8 mouse cellular contexts compared by ENCODE assay signal in the genomic region with DNA sequence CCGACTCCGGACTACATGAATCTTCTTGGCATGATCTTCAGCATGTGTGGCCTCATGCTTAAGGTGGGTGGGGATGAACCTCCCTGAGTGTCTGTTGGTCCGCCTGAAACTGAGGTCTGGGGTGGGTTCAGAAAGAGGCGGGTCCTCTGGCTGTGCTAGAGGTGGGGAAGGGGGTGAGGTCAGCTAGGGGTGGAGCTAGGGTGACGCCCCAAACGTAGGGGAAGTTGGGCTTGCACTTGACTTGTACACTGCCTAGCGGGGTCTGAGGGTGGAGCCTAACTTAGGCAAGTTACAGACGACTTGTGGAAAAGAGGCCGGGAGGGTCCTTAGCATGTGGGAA. TPM values are rescaled to one million over a fixed set of nuclear protein-coding genes. Genes with fewer than 3 reads are reported as not detected.
DNase-seq lines count a peak whose midpoint lies in the region; ATAC-seq and TF ChIP-seq lines count a peak whose summit lies in the region.

A gene (minus strand): TSS at position 91 of the 340 bp plus-strand sequence.

- H3K9me3 ChIP-seq in embryonic facial prominence, embryonic 11.5 days (replicated peaks; ENCODE audit: control insufficient read depth, low read length): no peaks in the 10 kb centered on the region
- no peaks in the 10 kb centered on the region for H3K9me3 ChIP-seq in heart, embryonic 10.5 days

- peak within 1 kb of the TSS; percentile 80 for H3K4me3 ChIP-seq in spleen, adult 2 months (ENCODE audit: extremely low read depth, insufficient read depth, insufficient read length)
- peak within 1 kb of the TSS; percentile 90 for H3K4me3 ChIP-seq in embryonic facial prominence, embryonic 11.5 days (ENCODE audit: low read depth, low read length)
- peak within 1 kb of the TSS; percentile 90 for H3K4me3 ChIP-seq in heart, embryonic 10.5 days

- no peak for TF ChIP-seq POLR2A in spleen, adult 2 months (IDR thresholded peaks at IDR 0.05; ENCODE audit: low read depth, low read length)

- H3K36me3 ChIP-seq in spleen, adult 2 months (ENCODE audit: control insufficient read depth, insufficient read depth, low read length): peaks cover 7% of the 10 kb centered on the region; the same call in 1 of the 2 replicates
- H3K36me3 ChIP-seq in embryonic facial prominence, embryonic 11.5 days (replicated peaks; ENCODE audit: control insufficient read depth, insufficient read depth, low read depth, low read length): no peaks in the 10 kb centered on the region
- peaks cover 32% of the 10 kb centered on the region for H3K36me3 ChIP-seq in heart, embryonic 10.5 days

- peaks cover 25% of the 10 kb centered on the region; the same call in 1 of the 2 replicates for H3K4me1 ChIP-seq in spleen, adult 2 months (ENCODE audit: control insufficient read depth, insufficient read depth, insufficient read length)
- no peaks in the 10 kb centered on the region; the same call in 1 of the 2 replicates for H3K4me1 ChIP-seq in embryonic facial prominence, embryonic 11.5 days (ENCODE audit: control insufficient read depth, insufficient read depth, low read length)
- peaks cover 36% of the 10 kb centered on the region for H3K4me1 ChIP-seq in heart, embryonic 10.5 days

- peak within 1 kb of the TSS; percentile 89 for H3K9ac ChIP-seq in embryonic facial prominence, embryonic 11.5 days (replicated peaks; ENCODE audit: low read length)

- peak within 1 kb of the TSS; percentile 85 for H3K4me2 ChIP-seq in embryonic facial prominence, embryonic 11.5 days (ENCODE audit: low read depth, low read length)

- peak; percentile 40 for ATAC-seq in embryonic facial prominence, embryonic 11.5 days (replicated peaks; ENCODE audit: insufficient number of reproducible peaks, low FRiP score, low TSS enrichment, low read depth)
- ATAC-seq in neutrophil, adult 5-6 weeks (ENCODE audit: extremely low read depth, insufficient number of reproducible peaks, low FRiP score, poor library complexity, severe bottlenecking): peak; percentile 55

- WGBS in spleen, adult 2 months: under 1% methylated on average over 9 of the region's 9 CpGs
- under 1% methylated on average over 9 of the region's 9 CpGs for WGBS in embryonic facial prominence, embryonic 11.5 days
- WGBS in heart, embryonic 10.5 days: 3% methylated on average over 9 of the region's 9 CpGs

- TF ChIP-seq CTCF in spleen, adult 2 months (IDR thresholded peaks at IDR 0.05; ENCODE audit: extremely low read depth, insufficient read depth, insufficient read length, insufficient replicate concordance): no peak

- peak within 1 kb of the TSS; percentile 85 for H3K27ac ChIP-seq in spleen, adult 2 months (ENCODE audit: insufficient read depth, low read length)
- no peak within 1 kb of the TSS for H3K27ac ChIP-seq in embryonic facial prominence, embryonic 11.5 days (replicated peaks; ENCODE audit: low read depth, low read length)
- peak within 1 kb of the TSS; percentile 86 for H3K27ac ChIP-seq in heart, embryonic 10.5 days

- H3K27me3 ChIP-seq in spleen, adult 2 months (ENCODE audit: control insufficient read depth, insufficient read depth, low read length): no peaks in the 10 kb centered on the region
- H3K27me3 ChIP-seq in embryonic facial prominence, embryonic 11.5 days (ENCODE audit: control insufficient read depth, insufficient read depth, low read length): no peaks in the 10 kb centered on the region
- no peaks in the 10 kb centered on the region for H3K27me3 ChIP-seq in heart, embryonic 10.5 days (ENCODE audit: insufficient read depth, poor library complexity, severe bottlenecking)

- DNase-seq in spleen, adult 2 months (ENCODE audit: low read depth in 1 of 2, low spot score in 2 of 2): peak; percentile 61 to 71
- DNase-seq in spleen, adult 12 weeks (ENCODE audit: low spot score): no peak
- peak; percentile 65 for DNase-seq in embryonic facial prominence, embryonic 11.5 days (ENCODE audit: low spot score)
- peak; percentile 92 for DNase-seq in heart, embryonic 10.5 days (ENCODE audit: low spot score)
- DNase-seq in kidney, postnatal 14 days: peak; percentile 39
- peak; percentile 66 to 67 for DNase-seq in lung, adult 18-20 months
- DNase-seq in right cerebral cortex, postnatal 10 days (ENCODE audit: low spot score in 2 of 2): no peak

RNA-seq across cellular contexts. Expression of the gene that starts here (rescaled TPM):
- polyA plus RNA-seq in spleen, adult 2 months (2012; rRNA removed): 20.6 and 26.3 TPM in 2 replicates
- polyA plus RNA-seq in embryonic facial prominence, embryonic 11.5 days (2014; fragmentation: Nextera tagmentation; extraction: Ambion mirVana): 48.6 and 52.2 TPM in 2 replicates
- polyA plus RNA-seq in heart, embryonic 10.5 days (2016; fragmentation: Nextera tagmentation; extraction: Ambion mirVana): 41.2 and 47.9 TPM in 2 replicates
- 15.8 and 17.6 TPM in 2 replicates for total RNA-seq in neutrophil, adult 5-6 weeks (2017)

Comparison
In these comparisons a context has a peak if more than half of its experiments do, and no peak if none do; other contexts are left out.
1. DNase-seq: peak in spleen, adult 2 months (2 of 2), embryonic facial prominence, embryonic 11.5 days (single experiment), heart, embryonic 10.5 days (single experiment), kidney, postnatal 14 days (single experiment) and lung, adult 18-20 months (2 of 2); none in spleen, adult 12 weeks (single experiment) and right cerebral cortex, postnatal 10 days (0 of 2).
2. Peak in every context shown above with its lines, with median percentiles within 50 percentile points of each other: H3K4me3 ChIP-seq.